12 mouse cellular contexts compared by ENCODE assay signal in the genomic region with DNA sequence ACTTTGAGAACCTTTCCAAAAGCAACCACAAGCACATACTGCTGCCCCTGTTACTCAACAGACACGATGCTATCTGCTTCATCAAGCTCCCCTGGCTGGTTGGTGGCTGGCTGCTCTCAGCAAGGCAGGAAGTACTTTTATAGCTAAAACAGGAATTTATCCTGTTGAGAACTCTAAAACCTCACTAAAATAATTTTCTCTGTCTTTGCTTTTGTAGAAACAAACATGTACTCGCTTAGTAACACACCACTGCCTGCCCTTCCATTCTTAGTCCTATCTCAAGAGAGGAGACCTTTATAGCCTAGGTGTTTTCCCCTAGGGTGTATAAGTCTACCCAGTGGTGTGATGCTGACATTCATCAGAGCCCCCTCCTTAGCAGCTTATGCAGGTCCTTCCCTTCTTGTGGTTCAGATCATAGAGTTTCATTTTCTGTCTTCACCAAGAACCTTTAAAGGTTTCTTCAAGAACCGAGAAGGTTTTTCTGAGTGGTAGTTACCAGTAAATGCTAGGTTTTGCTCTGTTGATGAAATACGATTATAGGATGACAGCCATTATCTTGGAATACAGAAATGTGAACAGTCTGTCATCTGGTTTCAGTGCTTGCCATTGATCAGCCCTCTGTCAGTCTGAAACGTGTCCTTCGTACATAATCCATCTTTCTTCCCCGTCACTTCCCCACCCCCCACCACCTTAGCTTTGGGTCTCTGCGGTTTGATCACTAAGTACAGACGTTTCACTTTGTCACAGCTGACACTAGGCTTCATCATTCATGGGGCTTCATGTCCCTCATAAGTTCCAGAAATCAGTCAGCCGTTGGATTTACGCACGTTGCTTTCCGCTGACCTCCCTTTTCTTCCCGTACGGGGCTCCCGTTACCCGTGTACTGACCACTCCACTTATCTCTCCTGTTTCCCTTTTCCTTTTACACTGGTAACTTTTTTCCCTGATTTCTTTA. TPM values are rescaled to one million over a fixed set of nuclear protein-coding genes. Genes with fewer than 3 reads are reported as not detected.
DNase-seq lines count a peak whose midpoint lies in the region; ATAC-seq and TF ChIP-seq lines count a peak whose summit lies in the region.
"Had no signal": no experiment of that assay in that cellular context is flagged by ENCODE, and none has a peak within 500 bp of the region (broad histone marks: within the 10 kb centered on the region; RNA-seq: fewer than 3 reads in every experiment).

No protein-coding gene starts in this region.

- H3K79me2 ChIP-seq in liver, adult 2 months (ENCODE audit: control insufficient read depth, insufficient read depth, low read length), result no peaks in the 10 kb centered on the region

- no peak overlapping the region for H3K9ac ChIP-seq in kidney, embryonic 16.5 days (replicated peaks; ENCODE audit: low read length)
- peak overlapping the region; percentile 39; the same call in 1 of the 2 replicates for H3K9ac ChIP-seq in liver, adult 2 months (ENCODE audit: low read depth, low read length)
- H3K9ac ChIP-seq in stomach, embryonic 16.5 days (ENCODE audit: low read length), result 0 out of 2 replicates have a peak overlapping the region, but pooled peaks have one; percentile 16
- H3K9ac ChIP-seq: midbrain, embryonic 12.5 days had no signal

- no peaks in the 10 kb centered on the region for H3K27me3 ChIP-seq in kidney, embryonic 16.5 days (ENCODE audit: insufficient read depth, low read length)
- H3K27me3 ChIP-seq in liver, adult 2 months (ENCODE audit: control insufficient read depth, insufficient read depth, low read length), result no peaks in the 10 kb centered on the region
- no peaks in the 10 kb centered on the region for H3K27me3 ChIP-seq in stomach, embryonic 16.5 days (ENCODE audit: control insufficient read depth, insufficient read depth, low read length)
- no peaks in the 10 kb centered on the region for H3K27me3 ChIP-seq in forebrain, embryonic 10.5 days (ENCODE audit: poor library complexity, severe bottlenecking)
- H3K27me3 ChIP-seq: midbrain, embryonic 12.5 days had no signal

- no peak for DNase-seq in kidney, postnatal 14 days
- peak; percentile 75 for DNase-seq in T-cell, adult 2 months (ENCODE audit: low spot score)
- DNase-seq in liver, adult 2 months (ENCODE audit: extremely low read depth, low read depth, low spot score), result no peak
- DNase-seq in adrenal gland, adult 2 months, result no peak
- no peak for DNase-seq in lung, postnatal 25 days (ENCODE audit: low spot score)
- DNase-seq in forebrain, embryonic 10.5 days (ENCODE audit: extremely low spot score, low spot score), result no peak
- DNase-seq: cerebellum, postnatal 36 days; right cerebral cortex, postnatal 4 days had no signal

- peak overlapping the region; percentile 16; the same call in 1 of the 2 replicates for H3K4me3 ChIP-seq in kidney, embryonic 16.5 days (ENCODE audit: low read length)
- peak overlapping the region; percentile 23 for H3K4me3 ChIP-seq in liver, adult 2 months (ENCODE audit: insufficient read depth, low read depth, low read length)
- H3K4me3 ChIP-seq in stomach, embryonic 16.5 days (replicated peaks; ENCODE audit: low read length), result peak overlapping the region; percentile 19
- no peak overlapping the region for H3K4me3 ChIP-seq in forebrain, embryonic 10.5 days
- H3K4me3 ChIP-seq: heart, embryonic 10.5 days; midbrain, embryonic 12.5 days had no signal

- no peak for TF ChIP-seq CTCF in liver, adult 2 months (IDR thresholded peaks at IDR 0.05; ENCODE audit: low read depth, low read length)

- peak overlapping the region; percentile 26 for H3K4me2 ChIP-seq in kidney, embryonic 16.5 days (replicated peaks; ENCODE audit: low read depth, low read length)
- peak overlapping the region; percentile 47 for H3K4me2 ChIP-seq in stomach, embryonic 16.5 days (ENCODE audit: low read depth, low read length)
- H3K4me2 ChIP-seq: midbrain, embryonic 12.5 days had no signal

- H3K4me1 ChIP-seq in kidney, embryonic 16.5 days (ENCODE audit: insufficient read depth, low read length), result 0 out of 2 replicates have a peak, but pooled peaks cover 4% of the 10 kb centered on the region
- no peaks in the 10 kb centered on the region for H3K4me1 ChIP-seq in liver, adult 2 months (ENCODE audit: control insufficient read depth, insufficient read depth, low read length)
- peaks cover 2% of the 10 kb centered on the region; the same call in 1 of the 2 replicates for H3K4me1 ChIP-seq in stomach, embryonic 16.5 days (ENCODE audit: control insufficient read depth, insufficient read depth, low read length)
- 0 out of 2 replicates have a peak, but pooled peaks cover 5% of the 10 kb centered on the region for H3K4me1 ChIP-seq in forebrain, embryonic 10.5 days

- no peaks in the 10 kb centered on the region for H3K36me3 ChIP-seq in kidney, embryonic 16.5 days (ENCODE audit: insufficient read depth, low read length)
- H3K36me3 ChIP-seq in liver, adult 2 months (ENCODE audit: control insufficient read depth, insufficient read depth, low read length), result no peaks in the 10 kb centered on the region
- no peaks in the 10 kb centered on the region for H3K36me3 ChIP-seq in stomach, embryonic 16.5 days (ENCODE audit: control insufficient read depth, insufficient read depth, low read length)
- H3K36me3 ChIP-seq in forebrain, embryonic 10.5 days (replicated peaks), result no peaks in the 10 kb centered on the region
- H3K36me3 ChIP-seq: heart, embryonic 10.5 days; midbrain, embryonic 12.5 days had no signal

- no peak for TF ChIP-seq POLR2A in liver, adult 2 months (IDR thresholded peaks at IDR 0.05; ENCODE audit: extremely low read depth, insufficient read depth, low read length)

- ATAC-seq in kidney, embryonic 16.5 days (ENCODE audit: low FRiP score, low TSS enrichment), result no peak
- ATAC-seq in stomach, embryonic 16.5 days (ENCODE audit: insufficient read depth, low FRiP score), result no peak

- H3K27ac ChIP-seq in kidney, embryonic 16.5 days (ENCODE audit: low read length), result no peak overlapping the region
- H3K27ac ChIP-seq in liver, adult 2 months (replicated peaks; ENCODE audit: insufficient read depth, low read depth, low read length), result no peak overlapping the region
- H3K27ac ChIP-seq in stomach, embryonic 16.5 days (ENCODE audit: low read length), result no peak overlapping the region
- no peak overlapping the region for H3K27ac ChIP-seq in forebrain, embryonic 10.5 days
- H3K27ac ChIP-seq: heart, embryonic 10.5 days; midbrain, embryonic 12.5 days had no signal

- H3K9me3 ChIP-seq in kidney, embryonic 16.5 days (ENCODE audit: low read length), result no peaks in the 10 kb centered on the region
- H3K9me3 ChIP-seq in stomach, embryonic 16.5 days (replicated peaks; ENCODE audit: control insufficient read depth, low read length), result no peaks in the 10 kb centered on the region
- H3K9me3 ChIP-seq in forebrain, embryonic 10.5 days, result no peaks in the 10 kb centered on the region
- H3K9me3 ChIP-seq: heart, embryonic 10.5 days; midbrain, embryonic 12.5 days had no signal

- WGBS in kidney, embryonic 16.5 days, result 49% methylated on average over 17 of the region's 17 CpGs
- 63% methylated on average over 17 of the region's 17 CpGs for WGBS in liver, adult 2 months
- 43% methylated on average over 17 of the region's 17 CpGs for WGBS in stomach, embryonic 16.5 days
- 89% methylated on average over 17 of the region's 17 CpGs for WGBS in forebrain, embryonic 10.5 days

RNA-seq across cellular contexts. Expression of a gene that starts 1.6 kb away (rescaled TPM):
- 1.2 and 1.5 TPM in 2 replicates for polyA plus RNA-seq in kidney, embryonic 16.5 days (2015; fragmentation: Nextera tagmentation; extraction: Ambion mirVana)
- total RNA-seq in liver, adult 2 months (2014; rRNA removed), result 1.8 and 1.9 TPM in 2 replicates
- 0.58 and 1.0 TPM in 2 replicates for polyA plus RNA-seq in liver, adult 2 months (2012; rRNA removed)
- 3.1 and 4.4 TPM in 2 replicates for polyA plus RNA-seq in stomach, embryonic 16.5 days (2015; fragmentation: Nextera tagmentation; extraction: Ambion mirVana)
- total RNA-seq in adrenal gland, adult 2 months (2021), result 1 to 10 TPM; 1.7 to 2.0 TPM
- 0.19 and 0.45 TPM in 2 replicates for polyA plus RNA-seq in adrenal gland, adult 2 months (2012; rRNA removed)
- 0.26 and 0.28 TPM in 2 replicates for polyA plus RNA-seq in forebrain, embryonic 10.5 days (2016; fragmentation: Nextera tagmentation; extraction: Ambion mirVana)

RNA-seq across cellular contexts. Expression of a gene that starts 10.8 kb away (rescaled TPM):
- 14.6 and 16.1 TPM in 2 replicates for polyA plus RNA-seq in kidney, embryonic 16.5 days (2015; fragmentation: Nextera tagmentation; extraction: Ambion mirVana)
- 4.5 and 4.7 TPM in 2 replicates for total RNA-seq in liver, adult 2 months (2014; rRNA removed)
- 2.8 and 3.5 TPM in 2 replicates for polyA plus RNA-seq in liver, adult 2 months (2012; rRNA removed)
- polyA plus RNA-seq in stomach, embryonic 16.5 days (2015; fragmentation: Nextera tagmentation; extraction: Ambion mirVana), result 6.6 and 7.4 TPM in 2 replicates
- total RNA-seq in adrenal gland, adult 2 months (2021), result 10 to 100 TPM; 13.8 to 17.6 TPM
- polyA plus RNA-seq in adrenal gland, adult 2 months (2012; rRNA removed), result 5.4 and 7.3 TPM in 2 replicates
- polyA plus RNA-seq in forebrain, embryonic 10.5 days (2016; fragmentation: Nextera tagmentation; extraction: Ambion mirVana), result 14.0 and 14.9 TPM in 2 replicates
